Mouse (Mus musculus) CH12.LX (cell line): Measurements from ENCODE around the gene Wbp1l.

ENCODE experiments used
- CTCF ChIP-seq, 2 experiments: IDR thresholded peaks in 1 of 2; conservative IDR thresholded peaks in 1 of 2; 2 replicates each; pipeline ENCODE4 v1.5.1; 2011 to 2012; ENCODE audit warnings: low read depth in 2 of 2, low read length in 2 of 2, improper control_type of control experiment in 1 of 2, inconsistent platforms in 1 of 2, mild to moderate bottlenecking in 1 of 2, moderate library complexity in 1 of 2
- GABPA ChIP-seq: IDR thresholded peaks from 2 replicates; pipeline ENCODE4 v1.6.1; 2012; ENCODE audit warnings: low read depth, low read length, improper control_type of control experiment, inconsistent platforms; ENCODE audit not compliant: insufficient replicate concordance
- JUND ChIP-seq: conservative IDR thresholded peaks from 2 replicates; pipeline ENCODE4 v1.6.1; 2011; ENCODE audit warnings: low read depth, low read length, improper control_type of control experiment
- KAT2A ChIP-seq: IDR thresholded peaks from 2 replicates; pipeline ENCODE4 v1.6.1; 2012; ENCODE audit warnings: low read length, improper control_type of control experiment, inconsistent platforms; ENCODE audit not compliant: insufficient replicate concordance
- NELFE ChIP-seq: IDR thresholded peaks from 2 replicates; pipeline ENCODE4 v1.6.1; 2011; ENCODE audit warnings: low read depth, low read length, improper control_type of control experiment
- POLR2A ChIP-seq: IDR thresholded peaks from 2 replicates; pipeline ENCODE4 v1.6.1; 2011; ENCODE audit warnings: low read depth, mild to moderate bottlenecking, improper control_type of control experiment, low read length
- RAD21 ChIP-seq: IDR thresholded peaks from 2 replicates; pipeline ENCODE4 v1.6.1; 2011; ENCODE audit warnings: low read depth, mild to moderate bottlenecking, low read length, improper control_type of control experiment, moderate library complexity
- SMC3 ChIP-seq: IDR thresholded peaks from 2 replicates; pipeline ENCODE4 v1.6.1; 2011; ENCODE audit warnings: low read depth, low read length, improper control_type of control experiment
- TBP ChIP-seq: conservative IDR thresholded peaks from 2 replicates; pipeline ENCODE4 v1.6.1; 2011; ENCODE audit warnings: low read depth, low read length, improper control_type of control experiment

DNA sequence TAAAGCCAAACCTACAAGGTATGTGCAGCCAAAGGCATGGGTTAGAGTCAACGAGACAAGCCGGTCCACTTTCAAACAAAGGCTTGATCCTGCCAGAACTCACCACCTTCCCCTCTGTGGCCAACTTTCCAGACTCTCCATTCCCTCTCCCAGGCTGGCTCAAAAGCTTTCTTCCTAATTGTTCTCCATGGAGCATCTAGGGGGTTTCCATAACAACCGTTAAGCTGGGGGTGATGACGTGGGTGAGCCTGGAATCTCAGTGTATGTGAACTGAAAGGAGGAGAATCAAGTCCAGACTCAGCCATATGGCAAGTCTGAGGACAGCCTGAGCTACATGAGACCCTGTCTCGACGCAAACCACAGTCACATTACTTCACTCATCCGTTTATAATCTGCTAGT is 66.6 kb downstream of the Wbp1l start:
- TF ChIP-seq RAD21 (no peak), JUND (no peak), KAT2A (no peak), POLR2A (no peak), NELFE (no peak), TBP (no peak), GABPA (no peak), SMC3 (no peak), CTCF (conservative IDR thresholded peaks at IDR 0.05 in 1 of 2, IDR thresholded peaks at IDR 0.05 in 1 of 2; ENCODE audit: low read depth in 2 of 2, low read length in 2 of 2) (no peak)
